15 mouse cellular contexts compared by ENCODE assay signal in the genomic region with DNA sequence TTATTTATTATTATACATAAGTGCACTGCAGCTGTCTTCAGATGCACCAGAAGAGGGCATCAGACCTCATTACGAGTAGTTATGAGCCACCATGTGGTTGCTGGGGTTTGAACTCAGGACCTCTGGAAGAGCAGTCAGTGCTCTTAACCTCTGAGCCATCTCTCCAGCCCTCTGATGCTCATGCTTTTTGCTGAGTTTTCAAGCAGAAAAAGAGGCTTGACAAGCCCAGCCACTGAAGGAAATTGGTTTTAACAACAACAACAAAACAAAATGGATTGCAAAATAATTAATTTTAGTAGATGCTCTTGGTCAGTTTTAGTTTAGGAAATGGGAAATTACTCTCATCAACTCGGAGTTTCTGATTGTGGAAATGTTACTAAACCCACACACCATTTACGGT.
"Had no signal": no experiment of that assay in that cellular context is flagged by ENCODE, and none has a peak within 500 bp of the region (broad histone marks: within the 10 kb centered on the region; RNA-seq: fewer than 3 reads in every experiment).

No protein-coding gene starts in this region.

- DNase-seq: kidney, adult 2 months; kidney, postnatal 25 days; layer of hippocampus, adult 9-11 months; lung, embryonic 14.5 days; thymus, adult 2 months; thymus, postnatal 14 days had no signal

- H3K4me3 ChIP-seq: layer of hippocampus, adult 2 months; limb, embryonic 10.5 days; limb, embryonic 13.5 days; liver, embryonic 15.5 days; midbrain, embryonic 13.5 days had no signal

- H3K9ac ChIP-seq: limb, embryonic 13.5 days; liver, embryonic 15.5 days; lung, embryonic 14.5 days; midbrain, embryonic 13.5 days had no signal

- H3K4me2 ChIP-seq: limb, embryonic 13.5 days; liver, embryonic 15.5 days; lung, embryonic 14.5 days had no signal

- ATAC-seq: lung, postnatal 0 days; midbrain, embryonic 13.5 days; midbrain, embryonic 16.5 days had no signal

- H3K9me3 ChIP-seq: limb, embryonic 10.5 days; limb, embryonic 13.5 days; liver, embryonic 15.5 days; midbrain, embryonic 13.5 days had no signal

- H3K27me3 ChIP-seq: limb, embryonic 13.5 days; liver, embryonic 15.5 days; midbrain, embryonic 13.5 days had no signal

- H3K27ac ChIP-seq: kidney, postnatal 0 days; layer of hippocampus, adult 2 months; limb, embryonic 10.5 days; limb, embryonic 13.5 days; liver, embryonic 15.5 days; macrophage; midbrain, embryonic 13.5 days had no signal
